Mouse (Mus musculus) sigmoid colon, adult 10 weeks (tissue): ENCODE measurements around the gene Gm13279. TPM values are rescaled to one million over a fixed set of nuclear protein-coding genes. Genes with fewer than 3 reads are reported as not detected.

Experiments used
- polyA plus RNA-seq: library from polyadenylated mRNA; stranded (reverse); fragments of 350-450 nt; fragmentation: Illumina TruSeq; extraction: RNeasy Lipid Tissue Mini Kit (QIAGEN cat#74804); gene quantifications from one replicate; pipeline ENCODE4 v1.2.3, GENCODE M21; 2014; ENCODE audit warnings: low read depth, low replicate concordance

The Gm13279 gene
- polyA plus RNA-seq: not detected

DNA sequence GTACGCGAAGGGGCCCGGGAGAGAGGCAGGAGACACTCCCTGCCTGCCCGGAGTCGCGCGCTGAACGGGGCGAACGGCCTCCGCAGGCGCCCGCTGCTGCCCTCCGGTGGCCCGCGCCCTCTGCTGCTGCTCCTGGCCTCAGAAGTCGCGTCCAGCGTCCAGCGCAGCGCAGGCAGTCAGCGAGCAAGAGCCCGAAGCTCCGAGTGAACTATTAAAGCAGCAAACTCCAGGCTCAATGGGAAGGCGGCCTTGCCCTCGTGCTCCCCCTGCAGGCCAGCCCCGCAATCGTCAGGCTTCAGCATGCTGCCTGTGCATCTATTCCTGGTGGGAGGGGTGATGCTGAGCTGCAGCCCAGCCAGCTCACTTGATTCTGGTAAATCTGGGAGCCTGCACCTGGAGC, at the start of gene Gm13279:
Gm13279 (plus strand) TSS at position 301 of the 400 bp plus-strand sequence.

GRCm38 (mm10) chr4:88754818-88755340, 42.3 kb upstream of the Gm13279 start, which contains the start of gene Gm13271:
Gene Gm13271 (plus strand): TSS chr4:88754868.

GRCm38 (mm10) chr4:88759610-88760268, 37.5 kb upstream of the Gm13279 start, which contains the start of gene Gm13283:
Gene Gm13283 (plus strand): TSS chr4:88760119.

GRCm38 (mm10) chr4:88773534-88773933, 23.7 kb upstream of the Gm13279 start, which contains the start of gene Gm13290:
Gene Gm13290 (plus strand): TSS chr4:88773834.

DNA sequence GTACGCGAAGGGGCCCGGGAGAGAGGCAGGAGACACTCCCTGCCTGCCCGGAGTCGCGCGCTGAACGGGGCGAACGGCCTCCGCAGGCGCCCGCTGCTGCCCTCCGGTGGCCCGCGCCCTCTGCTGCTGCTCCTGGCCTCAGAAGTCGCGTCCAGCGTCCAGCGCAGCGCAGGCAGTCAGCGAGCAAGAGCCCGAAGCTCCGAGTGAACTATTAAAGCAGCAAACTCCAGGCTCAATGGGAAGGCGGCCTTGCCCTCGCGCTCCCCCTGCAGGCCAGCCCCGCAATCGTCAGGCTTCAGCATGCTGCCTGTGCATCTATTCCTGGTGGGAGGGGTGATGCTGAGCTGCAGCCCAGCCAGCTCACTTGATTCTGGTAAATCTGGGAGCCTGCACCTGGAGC, 20.6 kb upstream of the Gm13279 start, which contains the start of gene Gm13289:
Gm13289 (plus strand) TSS at position 301 of the 400 bp plus-strand sequence.

DNA sequence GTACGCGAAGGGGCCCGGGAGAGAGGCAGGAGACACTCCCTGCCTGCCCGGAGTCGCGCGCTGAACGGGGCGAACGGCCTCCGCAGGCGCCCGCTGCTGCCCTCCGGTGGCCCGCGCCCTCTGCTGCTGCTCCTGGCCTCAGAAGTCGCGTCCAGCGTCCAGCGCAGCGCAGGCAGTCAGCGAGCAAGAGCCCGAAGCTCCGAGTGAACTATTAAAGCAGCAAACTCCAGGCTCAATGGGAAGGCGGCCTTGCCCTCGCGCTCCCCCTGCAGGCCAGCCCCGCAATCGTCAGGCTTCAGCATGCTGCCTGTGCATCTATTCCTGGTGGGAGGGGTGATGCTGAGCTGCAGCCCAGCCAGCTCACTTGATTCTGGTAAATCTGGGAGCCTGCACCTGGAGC, 17.6 kb upstream of the Gm13279 start, which contains the start of gene Gm13272:
Gm13272 (plus strand) TSS at position 301 of the 400 bp plus-strand sequence.

GRCm38 (mm10) chr4:88781831-88782230, 15.4 kb upstream of the Gm13279 start, which contains the start of gene Ifnz:
Gene Ifnz (plus strand): TSS chr4:88782131.

GRCm38 (mm10) chr4:88785409-88785808, 11.8 kb upstream of the Gm13279 start, which contains the start of gene Gm13276:
Gene Gm13276 (plus strand): TSS chr4:88785709.

DNA sequence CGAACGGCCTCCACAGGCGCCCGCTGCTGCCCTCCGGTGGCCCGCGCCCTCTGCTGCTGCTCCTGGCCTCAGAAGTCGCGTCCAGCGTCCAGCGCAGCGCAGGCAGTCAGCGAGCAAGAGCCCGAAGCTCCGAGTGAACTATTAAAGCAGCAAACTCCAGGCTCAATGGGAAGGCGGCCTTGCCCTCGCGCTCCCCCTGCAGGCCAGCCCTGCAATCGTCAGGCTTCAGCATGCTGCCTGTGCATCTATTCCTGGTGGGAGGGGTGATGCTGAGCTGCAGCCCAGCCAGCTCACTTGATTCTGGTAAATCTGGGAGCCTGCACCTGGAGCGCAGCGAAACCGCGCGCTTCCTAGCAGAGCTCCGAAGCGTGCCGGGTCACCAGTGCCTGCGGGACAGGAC, 8.8 kb upstream of the Gm13279 start, which contains the start of gene Gm13277:
Gm13277 (plus strand) TSS at position 231 of the 400 bp plus-strand sequence.

GRCm38 (mm10) chr4:88791250-88791649, 5.9 kb upstream of the Gm13279 start, which contains the start of gene Gm13278:
Gene Gm13278 (plus strand): TSS chr4:88791550.

DNA sequence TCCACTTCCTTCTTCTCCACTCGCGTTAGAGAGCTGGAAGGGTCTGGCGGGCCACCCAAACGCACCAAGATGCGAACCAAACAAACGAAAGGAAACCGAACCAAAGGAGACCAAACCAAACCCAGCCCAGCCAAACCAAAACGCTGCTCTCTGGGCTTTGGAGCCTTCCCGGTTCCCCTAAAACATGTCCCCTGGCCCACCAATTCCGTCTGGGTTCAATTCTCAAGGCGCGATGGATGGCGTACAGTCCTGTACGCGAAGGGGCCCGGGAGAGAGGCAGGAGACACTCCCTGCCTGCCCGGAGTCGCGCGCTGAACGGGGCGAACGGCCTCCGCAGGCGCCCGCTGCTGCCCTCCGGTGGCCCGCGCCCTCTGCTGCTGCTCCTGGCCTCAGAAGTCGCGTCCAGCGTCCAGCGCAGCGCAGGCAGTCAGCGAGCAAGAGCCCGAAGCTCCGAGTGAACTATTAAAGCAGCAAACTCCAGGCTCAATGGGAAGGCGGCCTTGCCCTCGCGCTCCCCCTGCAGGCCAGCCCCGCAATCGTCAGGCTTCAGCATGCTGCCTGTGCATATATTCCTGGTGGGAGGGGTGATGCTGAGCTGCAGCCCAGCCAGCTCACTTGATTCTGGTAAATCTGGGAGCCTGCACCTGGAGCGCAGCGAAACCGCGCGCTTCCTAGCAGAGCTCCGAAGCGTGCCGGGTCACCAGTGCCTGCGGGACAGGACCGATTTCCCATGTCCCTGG, 3.1 kb upstream of the Gm13279 start, which contains the start of gene Gm13275:
Gm13275 (plus strand) TSS at position 552 of the 740 bp plus-strand sequence.

GRCm38 (mm10) chr4:88799365-88799764, 2.2 kb downstream of the Gm13279 start, which contains the start of gene Gm13285:
Gene Gm13285 (plus strand): TSS chr4:88799665.

GRCm38 (mm10) chr4:88802954-88803353, 5.8 kb downstream of the Gm13279 start, which contains the start of gene Gm13287:
Gene Gm13287 (plus strand): TSS chr4:88803254.

GRCm38 (mm10) chr4:88805231-88805630, 8.0 kb downstream of the Gm13279 start, which contains the start of gene Gm13288:
Gene Gm13288 (plus strand): TSS chr4:88805531.

DNA sequence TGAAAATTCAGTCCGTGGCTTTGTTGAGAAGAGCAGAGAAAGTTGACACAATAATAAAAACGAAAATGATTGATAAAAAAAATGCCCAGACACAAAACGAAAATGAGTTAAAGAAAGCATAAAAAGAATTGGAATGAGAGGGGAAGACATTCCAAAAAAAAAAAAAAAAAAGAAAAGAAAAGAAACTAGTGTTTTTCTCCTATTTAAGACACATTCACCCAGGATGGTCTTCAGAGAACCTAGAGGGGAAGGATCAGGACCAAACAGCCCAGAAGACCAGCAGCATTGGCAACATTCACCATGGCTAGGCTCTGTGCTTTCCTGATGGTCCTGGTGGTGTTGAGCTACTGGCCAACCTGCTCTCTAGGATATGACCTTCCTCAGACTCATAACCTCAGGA, 18.7 kb downstream of the Gm13279 start, which contains the start of gene Ifna7:
Ifna7 (plus strand) TSS at position 301 of the 400 bp plus-strand sequence.

GRCm38 (mm10) chr4:88819659-88820058, 22.5 kb downstream of the Gm13279 start, which contains the start of gene Ifna11:
Gene Ifna11 (plus strand): TSS chr4:88819959.

DNA sequence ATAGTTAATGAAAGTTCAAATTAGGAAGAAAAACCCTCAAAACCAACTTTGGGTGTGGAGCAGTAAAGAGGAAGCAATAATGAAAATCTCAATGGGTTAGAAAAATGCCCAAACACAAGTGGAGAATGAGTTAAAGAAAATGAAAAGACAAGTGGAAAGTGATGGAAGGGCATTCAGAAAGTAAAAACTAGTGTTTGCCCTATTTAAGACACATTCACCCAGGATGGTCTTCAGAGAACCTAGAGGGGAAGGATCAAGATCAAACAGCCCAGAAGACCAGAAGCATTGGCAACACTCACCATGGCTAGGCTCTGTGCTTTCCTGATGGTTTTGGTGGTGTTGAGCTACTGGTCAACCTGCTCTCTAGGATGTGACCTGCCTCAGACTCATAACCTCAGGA, 29.9 kb downstream of the Gm13279 start, which contains the start of gene Ifna6:
Ifna6 (plus strand) TSS at position 301 of the 400 bp plus-strand sequence.

GRCm38 (mm10) chr4:88835225-88835624, 38.0 kb downstream of the Gm13279 start, which contains the start of gene Ifna5:
Gene Ifna5 (plus strand): TSS chr4:88835525.

DNA sequence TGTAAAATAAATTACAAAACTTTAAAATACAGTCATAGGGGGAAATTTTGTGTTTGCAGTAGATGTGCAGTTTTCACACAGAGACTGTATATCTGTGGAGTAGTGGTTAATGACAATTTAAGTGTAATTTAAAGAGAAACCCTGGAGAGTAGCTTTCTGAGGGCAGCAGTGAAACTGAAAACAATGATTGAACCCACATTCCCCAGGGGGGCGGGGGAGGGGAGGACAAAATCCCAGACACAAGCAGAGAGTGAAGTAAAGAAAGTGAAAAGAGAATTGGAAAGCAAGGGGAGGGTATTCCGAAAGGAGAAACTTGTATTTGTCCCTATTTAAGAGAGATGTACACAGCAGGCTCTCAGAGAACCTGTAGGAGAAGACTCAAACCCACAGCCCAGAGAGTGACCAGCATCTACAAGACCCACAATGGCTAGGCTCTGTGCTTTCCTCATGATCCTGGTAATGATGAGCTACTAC, 44.3 kb downstream of the Gm13279 start, which contains the start of gene Ifna4:
Ifna4 (plus strand) TSS at position 424 of the 474 bp plus-strand sequence.

